Mouse (Mus musculus) layer of hippocampus, adult 2 months (tissue): Measurements from ENCODE around the gene Cryzl2. TPM values are rescaled to one million over a fixed set of nuclear protein-coding genes. Genes with fewer than 3 reads are reported as not detected.

Source experiments
- DNase-seq, 2 experiments: peaks; one replicate each; pipeline ENCODE4 v3.0.0; 2022; ENCODE audit warnings: low spot score in 2 of 2
- H3K27ac ChIP-seq: fragments of 200-600 bp; 2 replicates; pipeline ENCODE4 v1.8.1; 2022
- H3K4me3 ChIP-seq: fragments of 200-600 bp; 2 replicates; pipeline ENCODE4 v1.8.1; 2022; ENCODE audit warnings: mild to moderate bottlenecking
- CTCF ChIP-seq: fragments of 200-600 bp; conservative IDR thresholded peaks from 2 replicates; pipeline ENCODE4 v1.8.1; 2022; ENCODE audit warnings: antibody characterized with exemption, mild to moderate bottlenecking, moderate library complexity
- total RNA-seq, 2 experiments: library from RNA; stranded (reverse); gene quantifications; 2 replicates each; pipeline ENCODE4 v1.2.3; 2021

Gene Cryzl2
- total RNA-seq, 2 experiments from 2014 or later, result 4.3 to 5.1 TPM

DNA sequence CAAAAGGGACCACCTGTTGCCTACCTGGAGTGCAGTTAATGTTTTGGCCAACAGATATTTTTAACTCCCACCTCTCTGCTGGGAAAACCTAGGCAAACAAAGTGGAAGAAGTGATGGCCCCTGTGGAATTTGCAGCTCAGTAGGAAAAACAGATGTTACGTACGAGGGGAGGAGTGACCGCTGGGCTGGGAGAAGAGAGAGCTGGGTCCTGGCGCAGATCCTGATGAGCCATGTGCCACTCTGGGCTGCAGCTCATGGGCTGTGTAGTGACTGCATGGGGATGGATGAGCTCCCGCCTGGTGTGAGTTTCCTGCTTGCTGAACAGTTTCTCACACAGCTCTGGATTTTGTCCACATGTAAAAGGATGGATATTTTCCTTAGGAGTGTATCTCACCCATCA, 49.4 kb downstream of the Cryzl2 start:
- Histone ChIP-seq H3K4me3 (no peak overlapping the region), H3K27ac (peak overlapping the region; percentile 23; the same call in 1 of the 2 replicates)
- no peak for DNase-seq
- no peak for TF ChIP-seq CTCF

- no peak for TF ChIP-seq CTCF
- H3K27ac ChIP-seq, result no peak overlapping the region
- no peak for DNase-seq
- H3K4me3 ChIP-seq, result no peak overlapping the region
Measured at GRCm38 (mm10) chr1:157512690-157513448, 54.5 kb downstream of the Cryzl2 start.

GRCm38 (mm10) chr1:157513559-157513958, 55.2 kb downstream of the Cryzl2 start:
- Histone ChIP-seq H3K27ac (no peak overlapping the region), H3K4me3 (no peak overlapping the region)
- DNase-seq, result no peak
- TF ChIP-seq CTCF, result no peak

DNA sequence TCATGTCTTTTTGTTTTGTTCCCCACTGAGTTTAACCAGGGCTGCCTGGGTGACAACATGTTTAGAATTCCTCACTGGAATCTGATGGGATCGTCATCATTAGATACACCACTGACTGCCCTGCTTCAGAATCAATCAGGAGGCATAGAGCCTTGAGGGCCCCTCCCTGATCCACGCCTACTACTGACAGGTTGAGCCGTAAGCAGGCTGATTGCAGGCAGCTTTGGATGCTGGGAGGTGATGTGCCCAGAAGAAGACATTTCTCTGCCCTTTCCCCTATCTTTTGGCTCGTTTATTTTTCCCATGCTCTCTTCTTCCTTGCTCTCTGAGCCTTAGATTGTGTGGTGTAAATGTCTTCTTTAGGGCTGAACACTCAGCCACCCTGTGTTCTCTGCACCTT, 55.9 kb downstream of the Cryzl2 start:
- no peak for DNase-seq
- Histone ChIP-seq H3K4me3 (no peak overlapping the region), H3K27ac (no peak overlapping the region)
- TF ChIP-seq CTCF, result no peak

DNA sequence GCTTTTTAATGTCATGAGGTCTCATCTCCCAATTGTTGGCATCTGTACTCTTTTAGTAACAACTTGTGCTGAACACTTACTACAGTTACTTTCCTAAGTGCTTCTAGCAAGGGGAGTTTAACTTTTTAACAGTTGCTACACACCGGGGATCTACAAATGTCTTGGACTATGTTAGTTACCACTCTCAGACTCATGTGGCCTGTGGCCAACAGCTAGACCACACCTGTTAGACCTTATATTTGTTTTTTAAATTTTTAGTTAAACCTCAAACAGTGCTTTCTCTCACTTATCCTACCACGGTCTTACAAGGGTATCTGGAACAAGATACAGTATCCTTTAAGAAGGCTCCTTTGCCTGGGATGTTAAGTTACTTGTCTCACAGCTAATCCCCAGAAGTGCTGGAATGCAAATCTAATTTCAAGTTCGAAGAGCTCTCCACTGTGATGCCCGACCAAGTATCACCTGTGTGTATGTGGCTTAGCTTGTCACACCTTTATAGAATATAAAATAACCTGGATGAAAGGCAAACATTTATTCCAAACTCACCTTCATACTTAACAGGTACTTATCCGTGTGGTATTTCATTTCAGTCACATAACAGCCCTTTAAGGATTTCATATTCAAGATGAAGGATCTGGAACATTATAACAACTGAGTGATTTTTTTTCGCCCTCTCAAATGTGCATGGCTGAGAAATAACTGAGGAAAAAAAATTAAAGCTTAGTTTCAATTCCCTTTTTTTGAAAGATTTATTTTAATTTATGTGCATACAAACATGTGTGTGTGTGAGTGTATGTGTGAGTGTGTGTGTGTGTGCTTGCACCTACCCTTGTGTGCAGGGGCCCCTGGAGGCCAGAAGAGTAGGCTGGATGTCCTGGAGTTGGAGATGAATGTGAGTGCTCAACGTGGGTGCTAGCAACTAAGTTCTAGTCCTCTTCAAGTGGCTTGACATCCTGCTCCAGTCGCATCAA, 58.7 kb downstream of the Cryzl2 start:
- no peak for DNase-seq
- H3K4me3 ChIP-seq, result no peak overlapping the region
- TF ChIP-seq CTCF, result no peak
- peak overlapping the region; percentile 84 for H3K27ac ChIP-seq

- Histone ChIP-seq H3K27ac (peak overlapping the region; percentile 84), H3K4me3 (no peak overlapping the region)
- no peak for TF ChIP-seq CTCF
- peak; percentile 69 to 78 for DNase-seq
Measured at GRCm38 (mm10) chr1:157518111-157518523, 59.7 kb downstream of the Cryzl2 start.

DNA sequence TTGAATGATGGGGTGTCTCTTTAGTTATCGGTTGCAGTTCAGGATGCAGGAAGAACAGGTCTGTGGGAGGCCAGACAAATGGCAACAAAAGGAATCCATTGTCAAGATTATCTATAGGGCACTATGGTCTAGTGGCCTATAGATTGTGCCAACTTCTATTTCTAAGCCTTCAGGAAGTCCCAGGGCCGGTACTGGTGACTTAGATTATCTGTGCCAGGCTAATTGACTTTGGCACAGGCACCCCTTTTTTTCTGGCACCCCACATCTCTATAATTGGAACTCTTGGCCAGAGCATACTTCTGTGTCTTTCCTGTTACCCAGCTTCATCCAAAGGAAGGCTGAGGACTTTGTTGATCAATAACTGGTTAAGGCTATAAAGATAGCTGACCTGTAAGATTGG, 61.0 kb downstream of the Cryzl2 start:
- Histone ChIP-seq H3K4me3 (no peak overlapping the region), H3K27ac (peak overlapping the region; percentile 84)
- no peak for TF ChIP-seq CTCF
- no peak for DNase-seq

GRCm38 (mm10) chr1:157522322-157522721, 63.9 kb downstream of the Cryzl2 start:
- Histone ChIP-seq H3K27ac (no peak overlapping the region), H3K4me3 (no peak overlapping the region)
- TF ChIP-seq CTCF, result no peak
- DNase-seq, result no peak

DNA sequence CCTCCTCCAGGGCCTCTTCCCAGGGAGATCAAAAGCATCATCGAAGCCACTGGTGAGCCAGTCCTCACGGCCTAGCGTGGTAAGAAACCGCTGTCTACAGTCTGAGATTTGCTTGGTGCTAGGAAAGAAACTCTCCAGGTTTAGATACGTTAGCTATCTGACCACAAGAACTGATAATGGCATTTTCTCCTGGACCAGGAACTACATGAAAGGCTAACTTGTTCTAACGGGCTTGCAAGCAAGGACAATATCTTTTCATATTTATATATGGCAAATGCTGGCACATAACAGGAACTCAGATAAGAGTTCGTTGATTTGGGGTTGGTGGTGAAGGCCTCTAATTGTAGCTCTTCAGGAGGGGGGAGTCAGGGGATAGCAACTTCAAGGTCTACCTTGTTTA, 66.4 kb downstream of the Cryzl2 start:
- Histone ChIP-seq H3K27ac (no peak overlapping the region), H3K4me3 (no peak overlapping the region)
- no peak for TF ChIP-seq CTCF
- no peak for DNase-seq

DNA sequence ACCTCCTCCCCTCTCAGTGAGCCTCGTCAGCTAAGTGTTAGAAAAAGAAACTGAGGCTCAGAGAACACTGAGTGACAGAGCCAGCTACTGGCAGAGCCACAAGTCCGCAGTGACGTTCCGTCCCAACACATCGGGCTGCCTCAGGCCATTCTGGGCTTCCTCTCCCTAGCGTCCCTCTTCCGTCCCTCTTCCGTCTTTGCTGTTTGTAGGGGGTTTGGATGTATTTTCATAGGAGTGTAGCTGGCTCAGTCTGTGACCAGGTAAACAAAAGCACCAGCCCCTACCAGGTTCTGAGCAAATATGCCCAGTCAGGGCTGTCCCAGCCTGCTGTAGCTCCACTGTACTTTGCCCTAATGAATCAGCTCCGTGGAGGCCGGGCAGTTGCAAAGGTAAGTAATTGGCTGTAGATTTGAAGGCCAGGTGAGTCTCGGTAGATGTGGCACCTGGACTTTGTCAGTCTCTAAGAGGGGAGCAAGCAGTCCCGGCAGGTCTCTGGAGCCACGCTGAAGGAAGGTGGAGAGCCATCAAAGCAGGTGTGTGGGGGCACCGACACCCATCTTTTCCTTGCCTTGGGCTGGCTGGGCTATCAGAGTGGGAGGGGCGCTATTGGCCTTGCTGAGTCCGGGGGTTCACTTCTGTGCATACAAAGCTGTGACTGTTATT, 67.4 kb downstream of the Cryzl2 start:
- TF ChIP-seq CTCF, result no peak
- H3K27ac ChIP-seq, result no peak overlapping the region
- H3K4me3 ChIP-seq, result no peak overlapping the region
- no peak for DNase-seq

GRCm38 (mm10) chr1:157526625-157527024, 68.2 kb downstream of the Cryzl2 start:
- Histone ChIP-seq H3K27ac (no peak overlapping the region), H3K4me3 (no peak overlapping the region)
- DNase-seq, result no peak
- TF ChIP-seq CTCF, result no peak

DNA sequence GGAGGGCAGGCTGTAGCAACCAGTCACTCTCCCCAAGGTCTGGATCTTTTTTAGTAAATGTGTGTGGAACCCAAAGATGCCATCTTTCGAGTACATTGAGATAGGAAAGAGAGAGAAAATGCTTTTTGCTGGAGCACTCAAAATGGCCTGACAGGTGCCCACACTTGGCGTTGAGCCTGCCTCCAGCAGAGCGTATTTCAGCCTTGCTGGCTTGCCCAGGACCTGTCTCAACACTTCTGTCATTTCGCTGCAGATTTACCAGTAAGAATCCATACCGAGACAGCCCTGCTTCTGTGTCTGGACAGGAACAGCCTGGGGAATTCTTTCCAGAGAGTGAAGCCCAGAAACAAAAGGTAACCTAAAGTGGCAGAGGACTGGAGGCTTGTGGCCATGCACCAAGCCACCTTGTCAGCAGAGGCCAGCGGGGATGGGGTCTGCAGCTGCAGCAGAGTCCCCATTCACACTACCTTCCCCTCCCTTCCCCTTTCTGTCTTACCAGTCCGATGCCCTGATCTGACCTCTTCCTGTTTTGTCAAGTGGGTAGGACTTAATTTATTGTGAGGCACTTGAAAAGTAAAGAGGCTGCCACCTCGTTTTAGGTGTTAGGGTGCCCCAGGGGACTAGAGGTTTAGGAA, 74.6 kb downstream of the Cryzl2 start:
- no peak overlapping the region for H3K4me3 ChIP-seq
- H3K27ac ChIP-seq, result no peak overlapping the region
- no peak for TF ChIP-seq CTCF
- DNase-seq, result no peak

GRCm38 (mm10) chr1:157535571-157535970, 77.2 kb downstream of the Cryzl2 start:
- DNase-seq, result no peak
- H3K27ac ChIP-seq, result no peak overlapping the region
- no peak for TF ChIP-seq CTCF
- H3K4me3 ChIP-seq, result no peak overlapping the region
